Mouse (Mus musculus): ENCODE results near the gene Tspan4. TPM values are rescaled to one million over a fixed set of nuclear protein-coding genes. Genes with fewer than 3 reads are reported as not detected.

The Tspan4 gene
- polyA plus RNA-seq, 1 experiment from 2014 or later, result 35.8 TPM

- no peak overlapping the region for H3K4me3 ChIP-seq (ENCODE audit: low read depth, low read length)
- 25% methylated on average over 12 of the region's 12 CpGs for WGBS
- peaks cover 71% of the 10 kb centered on the region for H3K27me3 ChIP-seq (ENCODE audit: control insufficient read depth, insufficient read depth, low read length)
- H3K36me3 ChIP-seq (ENCODE audit: control insufficient read depth, insufficient read depth, low read length), result no peaks in the 10 kb centered on the region
- no peak overlapping the region for H3K9ac ChIP-seq (ENCODE audit: low read length)
- H3K27ac ChIP-seq (ENCODE audit: low read depth, low read length), result no peak overlapping the region
- ATAC-seq (ENCODE audit: insufficient read depth, low FRiP score, low TSS enrichment) (no peak), DNase-seq (ENCODE audit: low spot score) (no peak)
- H3K4me2 ChIP-seq (ENCODE audit: low read depth), result no peak overlapping the region
- no peaks in the 10 kb centered on the region for H3K9me3 ChIP-seq (ENCODE audit: control insufficient read depth, low read length)
- H3K4me1 ChIP-seq (ENCODE audit: control insufficient read depth, insufficient read depth, low read length), result peaks cover 16% of the 10 kb centered on the region
These were observed 11.0 kb upstream of the Tspan4 start for GRCm38 (mm10) chr7:141463824-141464602.

- no peak for DNase-seq (ENCODE audit: low spot score)
- H3K27ac ChIP-seq (ENCODE audit: low read depth, low read length), result no peak overlapping the region
- no peaks in the 10 kb centered on the region for H3K9me3 ChIP-seq (ENCODE audit: control insufficient read depth, low read length)
- no peak for ATAC-seq (ENCODE audit: insufficient read depth, low FRiP score, low TSS enrichment)
- WGBS, result 3% methylated on average over 38 of the region's 38 CpGs
- H3K27me3 ChIP-seq (ENCODE audit: control insufficient read depth, insufficient read depth, low read length), result peaks cover 68% of the 10 kb centered on the region
- peaks cover 23% of the 10 kb centered on the region for H3K4me1 ChIP-seq (ENCODE audit: control insufficient read depth, insufficient read depth, low read length)
- H3K36me3 ChIP-seq (ENCODE audit: control insufficient read depth, insufficient read depth, low read length), result peaks cover 1% of the 10 kb centered on the region; the same call in 1 of the 2 replicates
- H3K4me3 ChIP-seq (ENCODE audit: low read depth, low read length), result 0 out of 2 replicates have a peak overlapping the region, but pooled peaks have one; percentile 10
- no peak overlapping the region for H3K9ac ChIP-seq (ENCODE audit: low read length)
- H3K4me2 ChIP-seq (ENCODE audit: low read depth), result peak overlapping the region; percentile 1
These were observed 10.3 kb upstream of the Tspan4 start for GRCm38 (mm10) chr7:141464603-141465201.

DNA sequence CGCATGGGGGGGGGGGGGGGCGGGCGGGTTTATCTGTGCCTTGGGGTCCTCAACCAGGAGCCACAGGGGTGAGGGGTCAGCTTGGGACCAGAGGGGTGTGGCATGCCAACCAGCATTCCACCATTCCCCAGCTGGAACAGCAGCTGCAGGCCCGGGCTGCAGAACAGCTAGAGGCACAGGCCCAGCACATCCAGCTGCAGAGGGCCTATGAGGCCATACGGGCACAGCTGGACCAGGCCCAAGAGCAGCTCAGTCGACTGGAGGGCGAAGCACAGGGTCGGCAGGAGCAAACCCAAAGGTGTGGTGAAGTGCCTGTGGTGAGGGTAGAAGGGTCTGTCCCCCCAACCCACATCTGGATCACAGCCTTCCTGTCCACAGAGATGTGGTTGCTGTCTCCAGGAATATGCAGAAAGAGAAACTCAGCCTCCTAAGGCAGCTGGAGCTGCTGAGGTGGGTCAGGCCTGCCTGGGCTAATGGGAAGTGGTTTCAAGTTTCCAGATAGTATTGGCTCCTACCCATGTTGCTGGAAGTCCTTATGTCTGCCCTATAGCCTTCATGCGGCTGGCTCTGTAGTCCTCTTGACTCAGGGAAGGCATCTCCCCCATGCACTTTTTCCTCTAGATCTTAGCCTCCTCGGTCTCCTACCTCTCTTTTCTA is 9.5 kb upstream of the Tspan4 start:
- no peak overlapping the region for H3K4me2 ChIP-seq (ENCODE audit: low read depth)
- peaks cover 23% of the 10 kb centered on the region for H3K4me1 ChIP-seq (ENCODE audit: control insufficient read depth, insufficient read depth, low read length)

GRCm38 (mm10) chr7:141466045-141466394 is 9.0 kb upstream of the Tspan4 start:
- Histone ChIP-seq H3K4me1 (ENCODE audit: control insufficient read depth, insufficient read depth, low read length) (peaks cover 23% of the 10 kb centered on the region), H3K27me3 (ENCODE audit: control insufficient read depth, insufficient read depth, low read length) (peaks cover 57% of the 10 kb centered on the region), H3K27ac (ENCODE audit: low read depth, low read length) (no peak overlapping the region), H3K9ac (ENCODE audit: low read length) (no peak overlapping the region), H3K4me3 (ENCODE audit: low read depth, low read length) (no peak overlapping the region), H3K4me2 (ENCODE audit: low read depth) (no peak overlapping the region), H3K36me3 (ENCODE audit: control insufficient read depth, insufficient read depth, low read length) (peaks cover 11% of the 10 kb centered on the region), H3K9me3 (ENCODE audit: control insufficient read depth, low read length) (no peaks in the 10 kb centered on the region)
- DNase-seq (ENCODE audit: low spot score) (no peak), ATAC-seq (ENCODE audit: insufficient read depth, low FRiP score, low TSS enrichment) (no peak)
- WGBS, result 74% methylated on average over 7 of the region's 7 CpGs

More for the DNA sequence above, 9.5 kb upstream of the Tspan4 start:
- Histone ChIP-seq H3K27me3 (ENCODE audit: control insufficient read depth, insufficient read depth, low read length) (peaks cover 62% of the 10 kb centered on the region), H3K36me3 (ENCODE audit: control insufficient read depth, insufficient read depth, low read length) (peaks cover 9% of the 10 kb centered on the region), H3K4me3 (ENCODE audit: low read depth, low read length) (0 out of 2 replicates have a peak overlapping the region, but pooled peaks have one; percentile 10), H3K9ac (ENCODE audit: low read length) (no peak overlapping the region), H3K27ac (ENCODE audit: low read depth, low read length) (no peak overlapping the region), H3K9me3 (ENCODE audit: control insufficient read depth, low read length) (no peaks in the 10 kb centered on the region)
- DNase-seq (ENCODE audit: low spot score), result no peak
- ATAC-seq (ENCODE audit: insufficient read depth, low FRiP score, low TSS enrichment), result no peak
- 30% methylated on average over 10 of the region's 10 CpGs for WGBS

GRCm38 (mm10) chr7:141466607-141467148 is 8.4 kb upstream of the Tspan4 start:
- H3K9ac ChIP-seq (ENCODE audit: low read length), result peak overlapping the region; percentile 86
- peak overlapping the region; percentile 83; the same call in 1 of the 2 replicates for H3K27ac ChIP-seq (ENCODE audit: low read depth, low read length)
- H3K4me3 ChIP-seq (ENCODE audit: low read depth, low read length), result peak overlapping the region; percentile 72
- H3K27me3 ChIP-seq (ENCODE audit: control insufficient read depth, insufficient read depth, low read length), result peaks cover 50% of the 10 kb centered on the region
- H3K9me3 ChIP-seq (ENCODE audit: control insufficient read depth, low read length), result no peaks in the 10 kb centered on the region
- H3K4me2 ChIP-seq (ENCODE audit: low read depth), result peak overlapping the region; percentile 68
- ATAC-seq (ENCODE audit: insufficient read depth, low FRiP score, low TSS enrichment), result no peak
- peaks cover 22% of the 10 kb centered on the region for H3K4me1 ChIP-seq (ENCODE audit: control insufficient read depth, insufficient read depth, low read length)
- no peak for DNase-seq (ENCODE audit: low spot score)
- 61% methylated on average over 10 of the region's 10 CpGs for WGBS
- H3K36me3 ChIP-seq (ENCODE audit: control insufficient read depth, insufficient read depth, low read length), result peaks cover 15% of the 10 kb centered on the region

- Histone ChIP-seq H3K9ac (ENCODE audit: low read length) (peak within 1 kb of the TSS; percentile 86), H3K4me2 (ENCODE audit: low read depth) (peak within 1 kb of the TSS; percentile 68), H3K9me3 (ENCODE audit: control insufficient read depth, low read length) (no peaks in the 10 kb centered on the region), H3K4me3 (ENCODE audit: low read depth, low read length) (peak within 1 kb of the TSS; percentile 72), H3K27me3 (ENCODE audit: control insufficient read depth, insufficient read depth, low read length) (peaks cover 43% of the 10 kb centered on the region), H3K27ac (ENCODE audit: low read depth, low read length) (peak within 1 kb of the TSS; percentile 83), H3K4me1 (ENCODE audit: control insufficient read depth, insufficient read depth, low read length) (peaks cover 18% of the 10 kb centered on the region), H3K36me3 (ENCODE audit: control insufficient read depth, insufficient read depth, low read length) (peaks cover 18% of the 10 kb centered on the region)
- DNase-seq (ENCODE audit: low spot score) (peak; percentile 90), ATAC-seq (ENCODE audit: insufficient read depth, low FRiP score, low TSS enrichment) (peak; percentile 66)
- WGBS, result under 1% methylated on average over 52 of the region's 52 CpGs
These were observed 7.6 kb upstream of the Tspan4 start, which contains the start of gene Cd151 for GRCm38 (mm10) chr7:141467230-141468030. Gene Cd151 (plus strand): TSS chr7:141467392.

- Histone ChIP-seq H3K4me2 (ENCODE audit: low read depth) (peak overlapping the region; percentile 68), H3K9ac (ENCODE audit: low read length) (peak overlapping the region; percentile 86), H3K4me1 (ENCODE audit: control insufficient read depth, insufficient read depth, low read length) (peaks cover 18% of the 10 kb centered on the region), H3K27me3 (ENCODE audit: control insufficient read depth, insufficient read depth, low read length) (peaks cover 36% of the 10 kb centered on the region), H3K4me3 (ENCODE audit: low read depth, low read length) (peak overlapping the region; percentile 72), H3K27ac (ENCODE audit: low read depth, low read length) (peak overlapping the region; percentile 83), H3K9me3 (ENCODE audit: control insufficient read depth, low read length) (no peaks in the 10 kb centered on the region), H3K36me3 (ENCODE audit: control insufficient read depth, insufficient read depth, low read length) (peaks cover 20% of the 10 kb centered on the region)
- DNase-seq (ENCODE audit: low spot score) (no peak), ATAC-seq (ENCODE audit: insufficient read depth, low FRiP score, low TSS enrichment) (peak; percentile 20; the same call in 1 of the 2 replicates)
- WGBS, result 14% methylated on average over 5 of the region's 5 CpGs
These were observed 6.9 kb upstream of the Tspan4 start for GRCm38 (mm10) chr7:141468164-141468521.
